11 mouse cellular contexts compared by ENCODE assay signal in the genomic region with DNA sequence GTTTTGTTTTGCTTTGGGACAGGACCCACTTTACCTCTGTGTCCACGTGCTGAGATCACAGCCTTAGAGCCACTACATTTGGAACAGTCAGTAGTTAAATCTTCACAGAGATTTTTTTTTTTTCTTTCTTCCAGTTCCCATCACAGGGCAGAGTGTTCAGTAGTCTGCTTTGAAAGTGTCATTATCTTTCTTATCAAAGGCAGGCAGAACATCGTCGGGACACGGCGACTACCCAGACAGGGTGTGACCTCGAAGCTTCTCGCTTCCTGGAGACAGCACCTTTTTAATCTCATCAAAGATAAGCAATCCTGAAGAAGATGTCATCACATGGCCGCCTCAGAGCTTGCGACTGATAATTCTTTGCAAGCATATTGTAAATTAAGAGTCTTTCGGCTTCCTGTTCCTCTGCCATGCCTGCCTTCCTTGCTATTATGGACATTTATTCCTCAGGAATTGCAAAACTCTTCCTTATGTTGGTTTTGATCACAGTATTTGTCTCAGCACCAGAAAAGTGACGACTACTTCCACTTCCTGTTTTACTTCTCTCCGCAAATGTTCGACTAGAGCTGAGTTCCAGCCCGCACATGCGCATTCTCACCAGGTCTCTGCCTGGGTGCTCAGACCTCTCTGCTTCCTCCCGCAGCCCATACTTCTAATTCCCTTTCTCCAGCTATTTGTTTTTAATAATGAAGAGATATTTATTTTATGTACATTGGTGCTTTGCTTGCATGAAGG. TPM values are rescaled to one million over a fixed set of nuclear protein-coding genes. Genes with fewer than 3 reads are reported as not detected.
DNase-seq lines count a peak whose midpoint lies in the region; ATAC-seq and TF ChIP-seq lines count a peak whose summit lies in the region.
"Had no signal": no experiment of that assay in that cellular context is flagged by ENCODE, and none has a peak within 500 bp of the region (broad histone marks: within the 10 kb centered on the region; RNA-seq: fewer than 3 reads in every experiment).

No protein-coding gene starts in this region.

- no peaks in the 10 kb centered on the region for H3K9me3 ChIP-seq in kidney, embryonic 14.5 days (ENCODE audit: control insufficient read depth, low read length)

- TF ChIP-seq CTCF in bone marrow macrophage, adult 2 months (IDR thresholded peaks at IDR 0.05; ENCODE audit: low read depth, low read length) = no peak
- TF ChIP-seq CTCF in liver, adult 2 months (IDR thresholded peaks at IDR 0.05; ENCODE audit: low read depth, low read length) = no peak

- peak overlapping the region; percentile 43 for H3K4me3 ChIP-seq in bone marrow macrophage, adult 2 months (ENCODE audit: insufficient read depth, low read length)
- no peak overlapping the region for H3K4me3 ChIP-seq in liver, adult 2 months (ENCODE audit: insufficient read depth, low read depth, low read length)
- H3K4me3 ChIP-seq in kidney, embryonic 14.5 days (ENCODE audit: low read length) = no peak overlapping the region

- DNase-seq in B cell, adult 2 months = peak; percentile 67 to 70
- DNase-seq in liver, adult 2 months (ENCODE audit: extremely low read depth, low read depth, low spot score) = peak; percentile 20
- DNase-seq in natural killer cell, adult 2 months (ENCODE audit: low spot score in 2 of 2) = peak; percentile 54 to 73
- DNase-seq in cerebellum, adult 18-20 months = no peak
- DNase-seq in kidney, postnatal 14 days = no peak
- DNase-seq in retina, embryonic 14.5 days (ENCODE audit: low spot score) = no peak
- DNase-seq: cerebellum, postnatal 25 days had no signal

- H3K27me3 ChIP-seq in liver, adult 2 months (ENCODE audit: control insufficient read depth, insufficient read depth, low read length) = no peaks in the 10 kb centered on the region
- no peaks in the 10 kb centered on the region for H3K27me3 ChIP-seq in kidney, embryonic 14.5 days (ENCODE audit: control insufficient read depth, insufficient read depth, low read length)

- H3K27ac ChIP-seq in bone marrow macrophage, adult 2 months (ENCODE audit: insufficient read depth, low read depth, low read length) = peak overlapping the region; percentile 74
- H3K27ac ChIP-seq in liver, adult 2 months (replicated peaks; ENCODE audit: insufficient read depth, low read depth, low read length) = no peak overlapping the region
- H3K27ac ChIP-seq in kidney, embryonic 14.5 days (ENCODE audit: low read depth, low read length) = no peak overlapping the region

- TF ChIP-seq POLR2A in bone marrow macrophage, adult 2 months (IDR thresholded peaks at IDR 0.05; ENCODE audit: borderline replicate concordance, low read depth, low read length) = no peak
- TF ChIP-seq POLR2A in liver, adult 2 months (IDR thresholded peaks at IDR 0.05; ENCODE audit: extremely low read depth, insufficient read depth, low read length) = no peak

- ATAC-seq in kidney, embryonic 14.5 days (ENCODE audit: low FRiP score, low TSS enrichment) = no peak

- no peak overlapping the region for H3K9ac ChIP-seq in liver, adult 2 months (ENCODE audit: low read depth, low read length)
- H3K9ac ChIP-seq in kidney, embryonic 14.5 days (ENCODE audit: low read depth, low read length) = no peak overlapping the region

- no peaks in the 10 kb centered on the region for H3K36me3 ChIP-seq in liver, adult 2 months (ENCODE audit: control insufficient read depth, insufficient read depth, low read length)
- no peaks in the 10 kb centered on the region for H3K36me3 ChIP-seq in kidney, embryonic 14.5 days (ENCODE audit: control insufficient read depth, insufficient read depth, low read length)

- peaks cover 6% of the 10 kb centered on the region for H3K4me1 ChIP-seq in bone marrow macrophage, adult 2 months (ENCODE audit: control insufficient read depth, insufficient read depth, low read length)
- no peaks in the 10 kb centered on the region for H3K4me1 ChIP-seq in liver, adult 2 months (ENCODE audit: control insufficient read depth, insufficient read depth, low read length)
- 0 out of 2 replicates have a peak, but pooled peaks cover 3% of the 10 kb centered on the region for H3K4me1 ChIP-seq in kidney, embryonic 14.5 days (ENCODE audit: control insufficient read depth, insufficient read depth, low read length)

- H3K79me2 ChIP-seq in liver, adult 2 months (ENCODE audit: control insufficient read depth, insufficient read depth, low read length) = no peaks in the 10 kb centered on the region

- WGBS in liver, adult 2 months = 62% methylated on average over 16 of the region's 16 CpGs
- WGBS in kidney, embryonic 14.5 days = 79% methylated on average over 16 of the region's 16 CpGs

- H3K4me2 ChIP-seq in kidney, embryonic 14.5 days (replicated peaks; ENCODE audit: low read depth, low read length) = no peak overlapping the region

RNA-seq across cellular contexts. Expression of gene Gcm2, which starts 13.3 kb away (rescaled TPM):
- polyA plus RNA-seq in bone marrow macrophage, adult 2 months (2012; ENCODE audit: insufficient read depth, insufficient read length, missing spikeins) = 0.66 and 1.1 TPM in 2 replicates
- not detected in 2 replicates for total RNA-seq in liver, adult 2 months (2014; rRNA removed)
- not detected in 2 replicates for polyA plus RNA-seq in liver, adult 2 months (2012; rRNA removed)
- not detected in 2 replicates for polyA plus RNA-seq in kidney, embryonic 14.5 days (2014; fragmentation: Nextera tagmentation; extraction: Ambion mirVana)
- total RNA-seq: hematopoietic stem cell, adult 5-6 weeks had no signal
- polyA plus RNA-seq: limb, embryonic 11.5 days had no signal

RNA-seq across cellular contexts. Expression of gene Sycp2l, which starts 16.6 kb away (rescaled TPM):
- not detected in 2 replicates for polyA plus RNA-seq in bone marrow macrophage, adult 2 months (2012; ENCODE audit: insufficient read depth, insufficient read length, missing spikeins)
- total RNA-seq in liver, adult 2 months (2014; rRNA removed) = not detected in 2 replicates
- not detected in 2 replicates for polyA plus RNA-seq in liver, adult 2 months (2012; rRNA removed)
- not detected in 2 replicates for polyA plus RNA-seq in kidney, embryonic 14.5 days (2014; fragmentation: Nextera tagmentation; extraction: Ambion mirVana)
- total RNA-seq: hematopoietic stem cell, adult 5-6 weeks had no signal
- polyA plus RNA-seq: limb, embryonic 11.5 days had no signal

RNA-seq across cellular contexts. Expression of gene Mak, which starts 18.0 kb away (rescaled TPM):
- 1.5 and 2.8 TPM in 2 replicates for polyA plus RNA-seq in bone marrow macrophage, adult 2 months (2012; ENCODE audit: insufficient read depth, insufficient read length, missing spikeins)
- total RNA-seq in liver, adult 2 months (2014; rRNA removed) = under 0.01 TPM in 1 of 2 replicates, not detected in the other
- 0.04 TPM in 1 of 2 replicates, not detected in the other for polyA plus RNA-seq in liver, adult 2 months (2012; rRNA removed)
- 0.50 and 1.2 TPM in 2 replicates for polyA plus RNA-seq in kidney, embryonic 14.5 days (2014; fragmentation: Nextera tagmentation; extraction: Ambion mirVana)
- total RNA-seq: hematopoietic stem cell, adult 5-6 weeks had no signal

Comparison
In these comparisons a context has a peak if more than half of its experiments do, and no peak if none do; other contexts are left out.
1. DNase-seq: peak in B cell, adult 2 months (2 of 2), liver, adult 2 months (single experiment) and natural killer cell, adult 2 months (2 of 2); none in cerebellum, adult 18-20 months (0 of 2), kidney, postnatal 14 days (single experiment) and retina, embryonic 14.5 days (single experiment).